Mouse (Mus musculus): ENCODE data around the gene Crybg1.

The Crybg1 gene

DNA sequence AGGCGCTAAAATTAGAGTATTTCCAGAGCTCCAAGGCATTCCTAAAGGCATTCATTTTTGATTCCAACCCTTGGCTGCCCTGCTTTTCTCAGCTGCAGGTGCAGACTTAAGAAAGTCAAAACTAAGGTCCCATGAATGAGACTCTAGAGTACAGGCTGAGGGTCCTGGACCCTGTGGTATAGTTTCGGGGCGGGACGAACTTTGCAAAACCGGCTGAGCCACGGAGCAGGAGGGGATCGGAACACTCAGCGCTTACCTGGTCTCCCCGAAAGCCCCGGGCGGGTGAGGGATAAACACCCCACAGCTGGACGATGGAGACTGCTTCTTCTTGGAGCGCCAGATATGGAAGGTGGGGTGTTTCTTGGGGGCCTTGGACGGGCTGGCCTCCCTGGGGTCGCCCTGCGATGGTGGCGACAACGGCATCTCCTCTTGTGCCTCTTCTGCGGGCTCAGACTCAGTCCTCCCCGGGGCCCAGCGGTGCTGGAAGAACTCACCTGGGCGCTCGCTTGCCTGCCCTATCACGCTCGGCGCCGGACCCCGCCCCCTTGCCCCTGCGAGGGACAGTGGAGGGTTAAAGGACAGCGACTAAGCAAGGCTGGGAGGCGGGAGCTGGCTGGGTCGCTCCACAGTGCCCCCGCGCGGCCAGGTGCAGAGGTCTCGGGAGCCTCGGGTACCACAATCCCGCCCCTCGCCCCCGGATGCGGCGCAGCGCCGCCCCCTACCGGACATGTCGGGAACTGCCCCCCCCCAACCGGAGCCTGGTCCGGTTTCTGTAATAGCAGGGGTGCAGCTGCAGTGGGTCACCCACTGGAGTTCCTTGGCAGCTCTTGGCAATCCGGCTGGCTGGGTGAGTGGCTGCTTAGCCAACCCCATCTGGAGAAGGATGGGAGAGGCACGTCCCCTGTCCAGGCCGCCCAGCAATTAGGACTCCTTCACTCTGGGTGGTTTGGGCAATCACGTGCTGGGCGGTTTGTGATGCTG, at the start of gene Crybg1:
Crybg1 (minus strand) TSS at position 517 of the 981 bp plus-strand sequence.
- DNase-seq (ENCODE audit: low read depth): peak; percentile 26

DNA sequence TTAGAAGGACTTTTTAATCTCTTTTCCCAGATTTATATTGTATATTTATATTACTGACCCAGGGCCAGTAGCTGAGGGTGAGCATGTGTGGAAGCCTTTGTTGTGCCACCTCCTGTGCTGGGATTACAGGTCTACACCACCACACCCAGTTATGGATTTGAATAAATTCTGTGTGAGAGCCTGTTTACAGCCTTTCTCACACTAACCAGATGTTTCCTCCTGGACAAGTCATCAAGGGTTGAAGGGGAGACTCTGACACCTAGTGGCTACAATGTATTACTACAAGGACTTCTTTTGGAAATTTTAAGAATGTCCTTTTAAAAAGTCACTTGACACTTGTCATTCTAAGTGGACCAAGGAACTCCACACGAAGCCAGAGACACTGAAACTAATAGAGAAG, 28.7 kb upstream of the Crybg1 start:
- DNase-seq (ENCODE audit: low read depth): peak; percentile 20

- no peak for DNase-seq (ENCODE audit: low read depth)
These were observed 27.9 kb upstream of the Crybg1 start for GRCm38 (mm10) chr10:44176548-44176947.

DNA sequence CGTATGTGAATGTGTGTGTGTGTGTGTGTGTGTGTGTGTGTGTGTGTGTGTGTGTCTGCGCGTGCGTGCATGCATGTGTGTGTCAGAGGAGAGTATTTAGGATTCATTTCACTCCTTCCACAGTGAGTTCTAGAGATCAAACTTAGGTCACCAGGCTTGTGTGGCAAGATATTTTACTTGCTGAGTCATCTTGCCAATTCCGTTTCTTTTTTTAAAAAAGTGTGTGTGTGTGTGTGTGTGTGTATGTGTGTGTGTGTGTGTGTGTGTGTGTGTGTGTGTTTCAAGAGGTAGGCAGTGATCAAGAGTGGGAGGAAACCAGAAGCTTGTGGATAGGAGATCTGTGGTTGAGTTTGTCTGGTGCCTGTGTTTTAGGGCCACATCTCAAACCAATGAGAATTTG, 27.5 kb upstream of the Crybg1 start:
- no peak for DNase-seq (ENCODE audit: low read depth)

GRCm38 (mm10) chr10:44170145-44170544, 21.5 kb upstream of the Crybg1 start:
- no peak for DNase-seq (ENCODE audit: low read depth)

GRCm38 (mm10) chr10:44167061-44167460, 18.4 kb upstream of the Crybg1 start:
- no peak for DNase-seq (ENCODE audit: low read depth)

- DNase-seq (ENCODE audit: low read depth): no peak
These were observed 15.8 kb upstream of the Crybg1 start for GRCm38 (mm10) chr10:44164258-44164975.

GRCm38 (mm10) chr10:44163028-44163427, 14.4 kb upstream of the Crybg1 start:
- no peak for DNase-seq (ENCODE audit: low read depth)

DNA sequence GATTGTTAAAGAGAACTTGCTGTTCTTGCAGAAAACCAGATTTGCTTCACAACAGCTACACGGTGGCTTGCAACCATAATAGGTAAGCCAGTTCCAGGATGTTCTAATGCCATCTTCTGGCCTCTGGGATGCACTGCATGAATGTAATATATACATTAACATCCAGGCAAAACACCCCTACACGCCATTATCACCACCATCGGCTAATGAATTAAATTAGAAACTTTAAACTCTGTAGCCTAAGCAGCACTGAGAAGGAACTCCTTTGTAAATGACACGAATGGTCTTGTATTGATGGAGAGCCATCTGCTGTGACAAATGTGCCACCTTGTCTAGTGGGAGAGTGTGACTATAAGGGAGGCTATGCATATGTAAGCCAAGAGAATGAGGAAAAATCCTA, 11.5 kb upstream of the Crybg1 start:
- DNase-seq (ENCODE audit: low read depth): no peak

- no peak for DNase-seq (ENCODE audit: low read depth)
These were observed 8.8 kb upstream of the Crybg1 start for GRCm38 (mm10) chr10:44157489-44157888.

DNA sequence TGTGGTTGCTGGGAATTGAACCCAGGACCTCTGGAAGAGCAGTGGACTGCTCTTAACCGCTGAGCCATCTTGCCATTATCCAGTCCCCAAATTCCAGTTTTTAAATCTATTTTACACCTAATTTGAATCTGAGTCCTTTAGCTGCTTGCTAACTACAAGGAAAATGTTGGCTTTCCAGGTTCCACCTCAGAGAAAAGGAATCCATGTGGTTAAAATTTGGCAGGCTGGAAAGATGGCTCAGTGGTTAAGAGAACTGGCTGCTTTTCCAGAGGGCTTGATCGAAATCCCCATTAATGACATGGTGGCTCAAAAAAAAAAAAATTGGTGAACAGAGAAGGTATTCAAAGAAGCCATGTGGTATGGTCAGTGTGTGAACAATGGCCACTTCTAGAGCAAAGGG, 1.8 kb upstream of the Crybg1 start:
- DNase-seq (ENCODE audit: low read depth): no peak

DNA sequence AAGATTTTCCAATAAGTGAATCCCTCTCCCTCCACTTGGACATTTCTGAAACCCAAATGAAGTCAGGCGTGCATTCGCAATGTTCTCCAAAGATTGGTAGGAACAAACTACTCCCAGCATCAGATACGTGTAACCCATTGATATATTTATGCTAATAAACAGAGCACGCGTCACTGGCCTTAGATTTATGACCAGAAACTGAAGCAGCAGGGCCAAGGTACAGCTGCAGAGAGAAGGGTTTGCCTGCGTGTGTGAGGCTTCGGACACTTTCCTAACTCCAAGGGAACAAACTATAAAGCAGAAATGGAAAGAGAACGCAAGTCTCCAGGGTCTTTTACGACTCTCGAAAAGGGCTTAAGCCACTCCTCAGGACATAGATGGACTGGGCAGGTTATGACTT, 5.3 kb downstream of the Crybg1 start:
- DNase-seq (ENCODE audit: low read depth): no peak

DNA sequence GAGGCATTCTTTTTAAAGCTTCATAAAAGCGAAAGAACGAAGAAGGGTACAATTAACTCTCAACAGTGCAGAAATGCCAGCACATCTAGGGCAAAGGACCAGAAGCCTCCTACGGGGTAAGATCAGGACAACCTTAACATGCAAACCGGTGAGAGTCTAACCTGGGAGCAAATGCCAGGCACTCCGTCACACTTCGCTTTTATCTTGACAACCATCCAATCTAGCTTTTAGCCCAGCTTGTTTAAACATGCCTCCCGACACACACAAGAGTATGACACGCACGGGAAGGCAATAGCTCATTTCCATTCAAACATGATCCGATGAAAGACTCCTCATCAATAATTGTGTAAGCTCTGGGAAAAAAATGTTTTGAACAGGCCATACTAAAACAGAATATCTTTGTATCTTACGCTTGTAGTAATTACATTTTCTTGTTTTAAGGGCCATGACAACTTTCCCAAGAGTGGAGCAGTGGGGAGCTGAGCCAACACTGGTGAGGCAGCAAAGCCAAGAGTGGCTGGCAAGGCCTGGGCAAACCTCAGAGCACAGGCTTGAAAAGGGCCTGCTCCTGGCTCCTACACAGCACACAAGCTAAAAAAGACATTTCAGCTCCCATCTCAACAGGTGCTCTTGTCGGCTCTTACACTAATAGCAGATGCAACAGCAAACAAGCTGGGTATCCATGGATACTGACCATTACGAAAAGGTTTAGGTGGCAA, 10.4 kb downstream of the Crybg1 start:
- no peak for DNase-seq (ENCODE audit: low read depth)

DNA sequence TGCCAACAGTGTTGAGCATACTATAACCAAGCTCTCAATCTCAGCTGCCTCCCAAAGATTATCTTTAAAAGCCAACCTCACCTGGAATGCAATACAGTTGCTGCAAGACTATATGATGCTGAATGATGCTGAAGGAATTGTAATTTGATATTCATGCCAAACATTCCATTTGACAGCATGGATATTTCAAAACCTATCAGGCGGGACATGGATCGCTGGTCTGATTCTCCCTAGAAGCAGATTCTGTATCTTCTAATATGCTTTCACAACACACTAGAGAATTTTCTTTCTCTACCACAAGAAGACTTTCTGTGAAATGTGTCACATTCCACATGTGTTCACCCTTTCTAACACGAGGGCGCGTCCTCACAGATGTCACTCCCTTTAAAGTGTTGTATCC, 22.6 kb downstream of the Crybg1 start:
- DNase-seq (ENCODE audit: low read depth): no peak

- no peak for DNase-seq (ENCODE audit: low read depth)
These were observed 24.2 kb downstream of the Crybg1 start for GRCm38 (mm10) chr10:44124400-44124933.

DNA sequence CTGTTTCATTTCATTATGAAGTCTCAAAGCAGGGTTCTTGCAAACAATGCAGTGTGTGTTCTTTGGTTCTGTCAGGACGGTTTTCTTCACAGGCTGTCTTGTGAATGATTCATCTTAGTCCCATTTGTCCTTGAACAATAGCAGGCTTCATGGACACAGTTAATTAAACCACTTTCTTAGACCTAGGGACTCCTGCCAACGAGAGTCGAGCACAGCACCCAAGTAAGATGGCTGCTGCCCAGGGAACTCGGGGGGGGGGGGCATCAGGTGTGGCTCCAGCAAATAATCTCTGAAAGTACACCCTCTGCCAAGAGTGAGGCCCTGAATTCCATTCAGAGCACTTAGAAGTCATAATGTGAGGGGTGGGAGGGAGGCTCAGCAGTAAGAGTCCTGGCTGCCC, 30.0 kb downstream of the Crybg1 start:
- no peak for DNase-seq (ENCODE audit: low read depth)

DNA sequence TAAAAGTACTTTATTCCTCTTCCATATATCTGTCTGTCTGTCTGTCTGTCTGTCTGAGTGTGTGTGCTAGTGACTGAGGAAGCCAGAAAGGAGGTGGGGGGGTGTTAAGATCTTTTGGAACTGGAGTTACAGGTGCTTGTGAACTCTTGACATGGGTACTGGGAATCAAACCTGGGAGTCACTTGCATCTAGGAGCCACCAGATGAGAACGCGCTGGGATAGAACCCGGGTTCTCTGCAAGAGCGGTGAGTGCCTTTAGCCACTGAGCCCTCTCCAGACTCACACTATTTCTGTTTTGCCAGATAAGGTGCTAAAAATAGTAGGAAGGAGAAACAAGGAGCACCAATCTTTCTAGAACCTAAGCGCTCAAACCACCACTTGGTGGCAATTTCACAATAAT, 31.9 kb downstream of the Crybg1 start:
- DNase-seq (ENCODE audit: low read depth): no peak

DNA sequence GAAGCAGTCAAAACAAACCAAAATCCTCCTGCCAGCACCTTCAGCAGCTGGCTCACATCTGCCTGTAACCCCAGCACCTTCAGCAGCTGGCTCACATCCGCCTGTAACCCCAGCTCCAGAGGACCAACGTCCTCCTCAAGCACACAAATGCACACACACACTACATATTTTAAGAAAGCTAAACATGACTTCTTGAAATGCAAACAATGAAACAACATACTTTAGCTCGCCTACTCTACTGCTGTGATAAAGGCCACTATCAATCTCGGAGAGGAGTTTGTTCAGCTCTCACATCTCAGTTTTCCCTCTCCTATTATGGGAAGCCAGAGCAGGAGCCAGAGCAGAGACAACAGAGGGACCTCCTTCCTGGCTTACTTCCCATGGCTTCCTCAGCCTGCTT, 34.0 kb downstream of the Crybg1 start:
- DNase-seq (ENCODE audit: low read depth): no peak

DNA sequence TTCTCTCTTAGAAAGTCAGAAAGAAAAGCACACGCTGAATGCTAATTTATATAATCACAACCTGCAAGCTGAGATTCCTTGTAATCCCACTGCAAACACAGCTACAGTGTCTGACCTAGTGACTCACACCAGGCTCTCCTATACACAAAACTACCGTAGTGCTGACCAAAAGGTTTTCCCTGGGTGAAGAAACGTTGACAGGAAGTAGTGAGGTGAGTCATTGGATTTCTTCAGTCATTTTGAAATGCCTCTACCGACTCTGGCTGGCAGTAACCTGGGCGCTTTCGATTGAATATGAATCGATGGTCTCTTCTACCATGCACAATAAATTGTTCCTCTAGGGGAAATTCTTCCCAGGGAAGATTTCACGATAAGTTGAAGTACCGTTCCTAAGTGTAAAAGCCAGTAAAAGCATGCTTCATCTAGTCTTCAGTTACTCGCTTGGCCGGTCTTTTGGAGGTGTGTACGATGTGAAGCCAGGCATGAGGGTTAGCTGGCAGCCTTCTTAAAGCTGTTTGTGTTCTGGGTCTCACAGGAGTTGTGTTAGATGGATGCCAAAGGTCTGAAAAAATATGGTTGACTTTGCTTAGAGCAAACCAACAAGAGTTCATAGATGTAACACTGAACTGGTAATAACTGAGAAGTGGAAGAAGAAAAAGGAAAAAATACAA, 36.5 kb downstream of the Crybg1 start:
- DNase-seq (ENCODE audit: low read depth): no peak

DNA sequence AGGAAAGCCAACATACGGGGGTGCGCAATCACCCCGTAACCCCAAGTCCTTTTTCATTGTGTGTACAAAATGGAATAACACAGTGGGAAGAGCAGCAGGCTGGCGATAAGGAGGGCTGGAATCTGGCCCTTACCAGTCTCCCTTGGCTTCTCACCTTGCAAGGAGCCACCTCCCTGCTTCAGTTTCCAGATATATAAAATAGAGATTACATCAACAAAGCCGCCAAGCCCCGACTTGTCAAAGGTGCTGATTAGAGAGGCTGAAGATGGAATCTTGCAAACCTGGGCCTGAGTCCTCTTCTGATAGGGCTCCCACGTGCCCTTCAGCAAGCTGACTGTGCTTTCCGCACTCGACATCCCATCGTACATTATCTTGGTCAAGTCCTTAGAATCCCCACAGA, 37.5 kb downstream of the Crybg1 start:
- DNase-seq (ENCODE audit: low read depth): no peak

DNA sequence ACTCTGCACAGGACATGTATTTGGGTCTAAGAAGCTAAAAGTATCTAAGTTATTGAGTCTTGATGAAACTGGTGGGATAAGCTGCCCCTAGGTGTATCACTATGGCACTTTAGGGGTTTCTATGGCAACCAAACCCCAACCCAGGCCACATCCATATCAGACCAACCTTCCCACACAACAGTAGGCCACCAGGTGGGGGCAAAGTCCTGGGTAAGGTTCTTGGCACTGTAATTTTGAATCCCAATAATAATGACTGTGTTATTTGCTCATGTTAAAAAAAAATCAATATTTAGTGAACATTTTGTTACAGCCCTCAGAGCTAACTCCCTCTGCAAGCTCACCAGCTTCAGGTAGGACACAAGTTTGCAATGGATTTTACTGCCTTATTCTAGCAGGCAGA, 38.2 kb downstream of the Crybg1 start:
- DNase-seq (ENCODE audit: low read depth): no peak

DNA sequence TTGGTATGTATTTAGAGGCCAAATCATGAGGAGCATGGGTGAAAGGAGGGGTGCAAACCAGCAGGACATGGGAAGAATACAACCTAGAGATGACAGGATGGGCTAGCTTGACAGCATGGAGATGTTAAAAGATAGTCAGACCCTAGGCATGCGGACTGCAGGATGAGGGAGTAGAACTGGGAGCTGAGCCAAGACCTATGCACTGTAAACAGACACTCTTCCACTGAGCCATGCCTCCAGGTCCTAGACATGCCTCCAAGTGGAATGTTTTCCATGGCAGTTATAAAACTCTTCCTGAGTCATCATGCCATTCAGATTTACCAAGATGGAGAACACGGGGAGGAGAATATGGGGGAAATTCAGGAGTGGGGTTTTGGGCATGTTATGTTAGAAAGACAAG, 53.9 kb downstream of the Crybg1 start:
- DNase-seq (ENCODE audit: low read depth): no peak

Data from c-Kit-positive CD71-negative TER-119-negative erythroid progenitor cells, embryonic 14.5 days (primary cell).